Mouse (Mus musculus): ENCODE measurements around the gene Rgs3.

- TF ChIP-seq CTCF (IDR thresholded peaks at IDR 0.05; ENCODE audit: low read depth, low read length) (no peak), POLR2A (IDR thresholded peaks at IDR 0.05; ENCODE audit: extremely low read depth, insufficient read depth, low read length) (no peak)
Observed at GRCm38 (mm10) chr4:62627331-62627730, 67.7 kb downstream of the Rgs3 start.
